Mouse (Mus musculus) frontal cortex, postnatal 14 days (tissue): ENCODE measurements around the gene Clcnkb.

Experiments used
- DNase-seq, 2 experiments: peaks; one replicate each; pipeline ENCODE4 v3.0.0; 2022; ENCODE audit warnings: low spot score in 2 of 2

Gene Clcnkb

GRCm38 (mm10) chr4:141404518-141405313 lies 11.1 kb downstream of the Clcnkb start:
- DNase-seq = peak; percentile 78 to 94

- DNase-seq = no peak
Measured at GRCm38 (mm10) chr4:141400171-141400570, 15.6 kb downstream of the Clcnkb start.

GRCm38 (mm10) chr4:141398545-141398944 lies 17.3 kb downstream of the Clcnkb start, which contains the start of gene Clcnka:
TSS of gene Clcnka (minus strand) at chr4:141398724.
- DNase-seq = no peak

GRCm38 (mm10) chr4:141397861-141398260 lies 18.0 kb downstream of the Clcnkb start:
- no peak for DNase-seq

- no peak for DNase-seq
Measured at GRCm38 (mm10) chr4:141394751-141395150, 21.1 kb downstream of the Clcnkb start.

- no peak for DNase-seq
Measured at GRCm38 (mm10) chr4:141391293-141391692, 24.5 kb downstream of the Clcnkb start.

GRCm38 (mm10) chr4:141389366-141390150 lies 26.3 kb downstream of the Clcnkb start:
- DNase-seq = no peak

GRCm38 (mm10) chr4:141387933-141388332 lies 27.9 kb downstream of the Clcnkb start:
- no peak for DNase-seq

- peak; percentile 46 to 75 for DNase-seq
Measured at GRCm38 (mm10) chr4:141387093-141387784, 28.6 kb downstream of the Clcnkb start.

- no peak for DNase-seq
Measured at GRCm38 (mm10) chr4:141386150-141386549, 29.7 kb downstream of the Clcnkb start.

- no peak for DNase-seq
Measured at GRCm38 (mm10) chr4:141385275-141385674, 30.5 kb downstream of the Clcnkb start.

- DNase-seq = no peak
Measured at GRCm38 (mm10) chr4:141382406-141382805, 33.4 kb downstream of the Clcnkb start.

- no peak for DNase-seq
Measured at GRCm38 (mm10) chr4:141379674-141380073, 36.1 kb downstream of the Clcnkb start.

GRCm38 (mm10) chr4:141372426-141372825 lies 43.4 kb downstream of the Clcnkb start:
- DNase-seq = no peak

GRCm38 (mm10) chr4:141367997-141368791 lies 47.6 kb downstream of the Clcnkb start, which contains the start of gene Fam131c:
TSS of gene Fam131c (plus strand) at chr4:141368220.
- no peak for DNase-seq

- no peak for DNase-seq
Measured at GRCm38 (mm10) chr4:141365876-141366275, 49.9 kb downstream of the Clcnkb start.

GRCm38 (mm10) chr4:141365126-141365525 lies 50.7 kb downstream of the Clcnkb start:
- DNase-seq = no peak

GRCm38 (mm10) chr4:141362937-141363548 lies 52.8 kb downstream of the Clcnkb start:
- DNase-seq = peak; percentile 49 to 88

GRCm38 (mm10) chr4:141360846-141361245 lies 55.0 kb downstream of the Clcnkb start:
- DNase-seq = no peak

- DNase-seq = no peak
Measured at GRCm38 (mm10) chr4:141359222-141359621, 56.6 kb downstream of the Clcnkb start.

- no peak for DNase-seq
Measured at GRCm38 (mm10) chr4:141357811-141358210, 58.0 kb downstream of the Clcnkb start.
